Mouse (Mus musculus) B cell, adult (primary cell): Measurements from ENCODE around the gene Snip1. TPM values are rescaled to one million over a fixed set of nuclear protein-coding genes. Genes with fewer than 3 reads are reported as not detected.

Source experiments
- total RNA-seq: library from RNA; stranded (reverse); gene quantifications from 4 replicates; pipeline ENCODE4 v1.2.4, GENCODE M21; 2023; ENCODE audit not compliant: inconsistent age

The Snip1 gene
- 30.5 to 35.7 TPM (median 33.9 TPM) in 4 replicates for total RNA-seq

GRCm38 (mm10) chr4:125066490-125067370 lies at the start of gene Snip1:
TSS of gene Snip1 (plus strand) at chr4:125066672.

GRCm38 (mm10) chr4:125065517-125066307 lies 760 bp upstream of the Snip1 start, which contains the start of gene Dnali1:
TSS of gene Dnali1 (minus strand) at chr4:125065703.

DNA sequence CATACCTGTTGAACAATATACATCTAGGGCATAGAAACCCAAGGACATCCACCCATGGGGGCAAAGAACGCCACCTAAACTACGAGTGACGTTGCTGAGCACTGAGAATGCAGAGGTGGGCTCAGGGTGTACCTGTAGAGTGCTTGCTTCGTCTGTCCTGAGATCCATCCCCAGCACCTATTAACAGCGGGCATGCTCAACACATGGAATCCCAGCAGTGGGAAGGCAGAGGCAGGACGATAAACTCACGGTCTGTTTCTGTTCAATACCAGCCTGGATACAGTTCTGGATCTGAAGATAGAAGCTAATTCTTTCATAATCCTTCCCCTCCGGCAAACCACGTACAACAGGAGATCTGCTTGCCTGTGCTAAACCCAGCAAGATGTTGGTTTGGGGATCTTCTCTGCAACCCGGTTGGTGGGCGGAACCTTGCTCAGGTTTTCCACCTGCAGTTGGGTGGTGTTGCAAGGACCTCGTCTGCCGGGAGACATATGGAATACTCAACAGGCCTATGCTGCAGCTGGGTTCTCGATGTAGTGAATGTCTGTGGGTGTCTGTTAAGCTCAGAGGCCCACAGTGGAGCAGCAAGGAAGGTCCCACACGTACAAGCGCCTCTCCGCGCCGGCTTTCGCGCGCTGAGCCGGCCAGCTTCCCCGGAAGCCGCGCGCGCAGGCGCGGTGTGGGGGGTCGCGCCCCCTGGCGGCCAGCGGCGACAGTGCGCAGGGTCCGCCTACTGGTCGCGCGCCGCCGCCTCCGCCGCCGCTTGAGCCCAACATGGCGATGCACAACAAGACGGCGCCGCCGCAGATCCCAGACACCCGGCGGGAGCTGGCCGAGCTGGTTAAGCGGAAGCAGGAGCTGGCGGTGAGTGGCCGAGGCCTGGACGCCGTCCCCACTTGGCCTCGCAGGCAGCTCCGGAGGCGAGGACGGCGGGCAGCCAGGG lies 18.2 kb downstream of the Snip1 start, which contains the start of gene Meaf6:
Gene Meaf6 (plus strand): TSS at position 732 of the 943 bp plus-strand sequence.

Other genes with a start within 250 kb of the Snip1 start
- 113 to 137 TPM (median 121 TPM) in 4 replicates for gene Yrdc, start 216.0 kb upstream of the Snip1 start, total RNA-seq
- 14.3 to 15.5 TPM (median 14.7 TPM) in 4 replicates for gene 1110065P20Rik, start 215.5 kb upstream of the Snip1 start, total RNA-seq
- 0.30 to 0.77 TPM (median 0.50 TPM) in 4 replicates for gene Maneal, start 204.5 kb upstream of the Snip1 start, total RNA-seq
- not detected in 4 replicates for gene Epha10, start 185.8 kb upstream of the Snip1 start, total RNA-seq
- 17.5 to 25.3 TPM (median 22.7 TPM) in 4 replicates for gene 9930104L06Rik, start 129.6 kb upstream of the Snip1 start, total RNA-seq
- gene Cdca8, start 127.4 kb upstream of the Snip1 start, total RNA-seq = 3.5 to 4.1 TPM (median 3.6 TPM) in 4 replicates
- 1.4 TPM in 1 of 4 replicates, not detected in the others for gene Rspo1, start 80.2 kb upstream of the Snip1 start, total RNA-seq
- gene Gnl2, start 50.1 kb upstream of the Snip1 start, total RNA-seq = 79.5 to 103 TPM (median 95.9 TPM) in 4 replicates
- gene Dnali1, start 969 bp upstream of the Snip1 start, total RNA-seq = not detected in 4 replicates
- gene Meaf6, start 18.5 kb downstream of the Snip1 start, total RNA-seq = 42.2 to 53.4 TPM (median 51.3 TPM) in 4 replicates
- 293 to 323 TPM (median 314 TPM) in 4 replicates for gene Zc3h12a, start 61.2 kb downstream of the Snip1 start, total RNA-seq